Mouse (Mus musculus): ENCODE data around the gene Mixl1.
A peak's percentile ranks its signal among the peaks of the same experiment; 100 is the strongest.

Gene Mixl1

GRCm38 (mm10) chr1:180696626-180697352 lies at the start of gene Mixl1:
TSS of gene Mixl1 (minus strand) at chr1:180697034.
- no peak for DNase-seq (ENCODE audit: low spot score)

GRCm38 (mm10) chr1:180729231-180729630 lies 32.4 kb upstream of the Mixl1 start:
- DNase-seq (ENCODE audit: low spot score) = no peak

- DNase-seq (ENCODE audit: low spot score) = no peak
Measured at GRCm38 (mm10) chr1:180726183-180726582, 29.3 kb upstream of the Mixl1 start.

GRCm38 (mm10) chr1:180725704-180726179 lies 28.9 kb upstream of the Mixl1 start, which contains the start of gene Acbd3:
TSS of gene Acbd3 (plus strand) at chr1:180726043.
- DNase-seq (ENCODE audit: low spot score) = peak; percentile 89

GRCm38 (mm10) chr1:180723701-180724238 lies 26.9 kb upstream of the Mixl1 start:
- peak; percentile 5 for DNase-seq (ENCODE audit: low spot score)

GRCm38 (mm10) chr1:180722608-180723007 lies 25.8 kb upstream of the Mixl1 start:
- no peak for DNase-seq (ENCODE audit: low spot score)

- DNase-seq (ENCODE audit: low spot score) = peak; percentile 77
Measured at GRCm38 (mm10) chr1:180719951-180720689, 23.3 kb upstream of the Mixl1 start.

- no peak for DNase-seq (ENCODE audit: low spot score)
Measured at GRCm38 (mm10) chr1:180719483-180719882, 22.6 kb upstream of the Mixl1 start.

GRCm38 (mm10) chr1:180718756-180719155 lies 21.9 kb upstream of the Mixl1 start:
- DNase-seq (ENCODE audit: low spot score) = no peak

GRCm38 (mm10) chr1:180708935-180709776 lies 12.3 kb upstream of the Mixl1 start:
- DNase-seq (ENCODE audit: low spot score) = no peak

GRCm38 (mm10) chr1:180707813-180708212 lies 11.0 kb upstream of the Mixl1 start:
- no peak for DNase-seq (ENCODE audit: low spot score)

GRCm38 (mm10) chr1:180707368-180707767 lies 10.5 kb upstream of the Mixl1 start:
- no peak for DNase-seq (ENCODE audit: low spot score)

GRCm38 (mm10) chr1:180703400-180703799 lies 6.6 kb upstream of the Mixl1 start:
- DNase-seq (ENCODE audit: low spot score) = no peak

- no peak for DNase-seq (ENCODE audit: low spot score)
Measured at GRCm38 (mm10) chr1:180698063-180698462, 1.2 kb upstream of the Mixl1 start.

- no peak for DNase-seq (ENCODE audit: low spot score)
Measured at GRCm38 (mm10) chr1:180691284-180691683, 5.5 kb downstream of the Mixl1 start.

Data from T-cell, adult 2 months (primary cell).